Mouse (Mus musculus): ENCODE measurements around the gene Rps5. TPM values are rescaled to one million over a fixed set of nuclear protein-coding genes. Genes with fewer than 3 reads are reported as not detected.
"Not testable (repeated sequence)": the region's sequence is repeated elsewhere in the genome, so short reads cannot be mapped to it uniquely, and the experiment has no call there.

Gene Rps5
- total RNA-seq, 2 experiments from 2014 or later, result 1,018 to 1,027 TPM

- DNase-seq, result peak; percentile 58
These were observed 5.9 kb downstream of the Rps5 start for GRCm38 (mm10) chr7:12927693-12928589.

GRCm38 (mm10) chr7:12933615-12934140 is 11.6 kb downstream of the Rps5 start:
- DNase-seq, result no peak

GRCm38 (mm10) chr7:12934808-12935207 is 12.7 kb downstream of the Rps5 start:
- no peak for DNase-seq

GRCm38 (mm10) chr7:12937254-12937803 is 15.2 kb downstream of the Rps5 start:
- not testable (repeated sequence) for DNase-seq

DNA sequence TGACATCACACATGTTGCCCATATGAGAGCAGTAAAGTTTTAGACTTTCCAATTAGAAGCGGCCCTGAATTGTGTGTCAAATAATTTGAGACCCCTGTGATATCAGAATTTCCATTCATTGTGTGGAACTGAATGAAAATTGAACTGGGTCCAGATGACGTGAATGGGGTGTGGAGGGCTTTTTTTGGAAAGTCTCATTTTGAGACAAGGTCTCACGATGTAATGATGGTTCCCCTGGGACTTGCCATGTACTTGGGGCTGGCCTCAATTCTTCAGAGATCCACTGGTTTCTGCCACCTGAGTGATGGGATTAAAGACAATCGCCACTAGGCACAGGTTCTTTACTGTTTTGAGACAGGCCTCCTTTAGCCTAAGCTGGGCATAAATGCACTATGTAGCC is 18.5 kb downstream of the Rps5 start:
- no peak for DNase-seq

- DNase-seq, result no peak
These were observed 21.4 kb downstream of the Rps5 start for GRCm38 (mm10) chr7:12943488-12943887.

DNA sequence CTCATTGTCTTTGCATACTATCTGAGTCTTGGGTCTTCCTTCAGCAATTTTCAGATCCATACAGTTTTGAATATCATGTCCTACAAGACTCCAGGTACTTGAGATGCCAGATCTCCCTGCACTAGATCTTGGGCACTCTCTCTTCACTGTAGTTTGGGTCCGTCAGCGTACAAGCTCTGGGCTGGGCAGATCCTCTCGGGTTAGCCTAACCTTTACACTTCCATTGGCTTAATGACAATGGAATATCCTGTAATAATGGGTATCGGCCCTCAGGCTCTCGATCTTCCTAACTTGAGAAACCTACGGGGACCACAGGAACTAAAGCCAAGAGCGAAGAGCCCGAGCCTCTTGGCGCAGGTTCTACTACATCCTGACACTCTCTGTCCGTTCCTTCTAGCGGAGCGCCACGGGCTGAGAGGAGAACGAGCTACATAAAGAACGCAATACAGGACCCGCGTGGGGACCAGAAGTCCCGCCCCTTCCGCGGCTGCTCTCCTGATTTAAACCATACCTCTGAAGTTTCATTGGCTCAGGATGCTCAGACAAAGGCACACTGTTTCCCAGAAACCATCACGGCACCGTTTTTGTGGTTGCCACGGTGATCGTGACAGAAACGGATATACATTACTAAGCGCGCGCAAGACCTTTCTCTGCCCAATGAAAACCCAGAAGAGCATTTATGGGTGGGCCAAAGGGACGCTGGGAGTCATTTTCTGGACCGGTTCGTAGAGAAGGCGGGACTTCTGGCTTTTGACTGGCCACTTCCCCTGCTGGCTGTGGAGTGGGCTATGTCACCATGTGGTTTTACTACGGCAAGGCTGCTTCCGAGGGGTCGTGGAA is 27.2 kb downstream of the Rps5 start:
- peak; percentile 93 for DNase-seq

DNA sequence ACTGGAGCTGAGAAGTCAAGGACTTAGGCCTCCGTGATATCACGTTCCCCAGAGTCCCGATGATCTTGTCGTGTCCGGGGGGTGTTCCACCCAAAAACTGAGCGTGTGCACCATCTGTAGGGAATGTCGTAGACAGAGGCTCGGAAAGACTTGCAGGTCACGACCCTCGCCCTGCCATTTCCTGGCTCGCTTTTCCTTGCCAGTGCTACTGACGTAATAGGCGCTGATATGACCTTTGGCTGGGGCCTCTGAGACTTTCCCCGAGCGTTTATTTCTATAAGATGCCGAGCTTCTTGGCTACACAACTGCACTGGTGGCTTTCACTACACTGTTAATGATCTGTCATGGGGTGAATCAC is 27.8 kb downstream of the Rps5 start:
- no peak for DNase-seq

DNA sequence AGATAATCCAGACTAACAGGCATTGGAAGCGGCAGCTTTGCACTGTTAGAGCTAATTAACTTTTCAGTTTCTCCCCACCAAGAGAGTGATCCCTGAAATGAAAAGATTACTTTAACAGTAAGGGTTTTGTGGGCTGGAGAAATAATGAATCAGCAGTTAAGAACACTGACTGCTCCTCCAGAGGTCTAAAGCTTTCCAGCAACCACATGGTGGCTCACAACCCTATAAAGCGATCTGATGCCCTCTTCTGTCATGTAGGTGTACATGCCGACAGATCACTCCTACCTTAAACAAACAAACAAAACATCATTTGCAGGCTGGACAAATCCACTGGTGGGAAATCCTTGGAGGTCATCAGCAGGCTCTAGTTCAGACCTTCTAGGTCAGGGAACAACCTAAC is 32.8 kb downstream of the Rps5 start:
- DNase-seq, result no peak

- no peak for DNase-seq
These were observed 35.4 kb downstream of the Rps5 start for GRCm38 (mm10) chr7:12957511-12957910.

DNA sequence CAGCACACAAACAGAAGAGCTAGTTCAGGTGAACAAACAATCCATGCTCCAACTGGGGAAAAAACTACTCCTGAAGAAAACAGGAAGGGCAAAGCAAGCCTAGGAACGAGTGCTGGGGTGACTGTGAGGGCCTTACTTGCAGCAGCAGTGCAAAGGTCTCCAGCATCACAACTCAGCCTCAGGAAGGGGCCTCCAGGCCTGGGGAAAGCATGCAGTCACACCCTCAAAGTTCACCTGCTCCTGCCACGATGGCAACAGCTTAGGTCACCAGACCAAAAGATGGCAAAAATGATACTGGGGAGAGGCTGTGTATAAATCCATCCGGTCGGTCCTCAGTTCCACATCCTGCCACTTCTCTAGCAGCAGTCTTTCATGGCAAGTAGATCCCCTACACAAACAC is 36.9 kb downstream of the Rps5 start:
- no peak for DNase-seq

- DNase-seq, result no peak
These were observed 37.6 kb downstream of the Rps5 start for GRCm38 (mm10) chr7:12959718-12960117.

- peak; percentile 58 for DNase-seq
These were observed 39.5 kb downstream of the Rps5 start for GRCm38 (mm10) chr7:12961511-12962141.

- DNase-seq, result peak; percentile 94
These were observed 43.6 kb downstream of the Rps5 start, which contains the start of gene Zfp324 for GRCm38 (mm10) chr7:12965678-12966091. Zfp324 (plus strand) TSS chr7:12965838.

DNA sequence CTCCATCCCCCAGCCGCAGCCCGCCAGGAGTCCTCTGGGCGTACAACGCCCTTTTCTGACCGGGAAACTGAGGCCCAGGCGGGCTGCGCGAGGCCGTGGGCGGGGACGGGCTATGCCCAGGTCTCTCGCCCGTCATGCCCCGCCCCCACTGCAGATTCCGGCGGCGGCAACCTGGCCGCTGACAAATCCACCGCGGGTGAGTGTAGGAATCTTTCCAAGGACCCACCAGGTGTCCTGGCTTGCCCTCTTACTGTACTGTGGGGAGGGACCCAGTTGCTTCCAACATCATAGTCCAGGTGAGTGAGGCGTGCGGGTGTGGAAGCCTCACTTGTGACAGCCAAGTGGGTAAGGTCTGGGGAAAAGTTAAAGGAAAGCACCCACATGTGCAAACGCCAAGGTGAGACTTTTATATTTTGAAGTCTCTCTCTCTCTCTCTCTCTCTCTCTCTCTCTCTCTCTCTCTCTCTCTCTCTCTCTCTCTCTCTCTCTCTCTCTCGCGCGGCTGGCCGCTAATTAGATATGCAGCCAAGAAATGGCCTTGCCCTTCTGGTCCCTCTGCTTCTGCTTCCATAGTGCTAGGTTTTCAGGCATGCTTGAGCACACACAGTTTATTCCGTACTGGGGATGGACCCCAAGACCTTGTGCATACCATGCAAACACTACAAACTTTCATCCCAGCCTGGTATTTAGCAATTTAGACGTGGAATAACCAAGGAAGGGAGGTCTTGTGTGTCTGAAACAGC is 44.2 kb downstream of the Rps5 start:
- peak; percentile 79 for DNase-seq

DNA sequence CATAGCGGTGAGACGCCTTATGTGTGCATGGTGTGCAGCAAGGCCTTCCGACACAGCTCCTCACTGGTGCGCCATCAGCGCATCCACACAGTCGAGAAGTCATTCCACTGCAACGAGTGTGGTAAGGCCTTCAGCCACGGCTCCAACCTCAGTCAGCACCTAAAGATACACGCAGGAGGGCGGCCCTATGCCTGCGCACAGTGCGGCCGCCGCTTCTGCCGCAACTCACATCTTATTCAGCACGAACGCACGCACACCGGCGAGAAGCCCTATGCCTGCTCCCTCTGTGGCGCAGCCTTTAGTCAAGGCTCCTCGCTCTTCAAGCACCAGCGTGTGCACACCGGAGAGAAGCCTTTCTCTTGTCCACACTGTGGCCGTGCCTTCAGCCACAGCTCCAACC is 48.8 kb downstream of the Rps5 start:
- DNase-seq, result no peak

Other genes with a start within 250 kb of the Rps5 start
- under 1 TPM in 1 of 2 experiments, not detected in 1; 0.15 TPM for gene Vmn2r55, start 237.3 kb upstream of the Rps5 start, total RNA-seq (2021)
- gene Vmn2r56, start 187.3 kb upstream of the Rps5 start, total RNA-seq (2021), result not detected
- 1 to 10 TPM; 2.5 to 5.0 TPM for gene Zscan18, start 118.7 kb upstream of the Rps5 start, total RNA-seq (2021)
- 10 to 100 TPM in 1 of 2 experiments, 1 to 10 TPM in 1; 7.8 to 14.0 TPM for gene Zfp329, start 103.4 kb upstream of the Rps5 start, total RNA-seq (2021)
- 10 to 100 TPM; 22.4 to 25.6 TPM for gene Zfp110, start 87.5 kb upstream of the Rps5 start, total RNA-seq (2021)
- 1 to 10 TPM; 3.4 to 4.2 TPM for gene Zfp128, start 41.1 kb upstream of the Rps5 start, total RNA-seq (2021)
- gene Zscan22, start 24.5 kb upstream of the Rps5 start, total RNA-seq (2021), result 10 to 100 TPM in 1 of 2 experiments, 1 to 10 TPM in 1; 9.7 to 10.2 TPM
- under 1 TPM; 0.36 to 0.54 TPM for gene Rnf225, start 5.1 kb downstream of the Rps5 start, total RNA-seq (2021)
- gene Zfp324, start 43.5 kb downstream of the Rps5 start, total RNA-seq (2021), result 10 to 100 TPM in 1 of 2 experiments, 1 to 10 TPM in 1; 7.3 to 10.6 TPM
- gene Zfp446, start 55.6 kb downstream of the Rps5 start, total RNA-seq (2021), result 1 to 10 TPM; 5.4 to 5.9 TPM
- gene Slc27a5, start 75.9 kb downstream of the Rps5 start, total RNA-seq (2021), result 10 to 100 TPM; 24.2 to 50.8 TPM
- 100 to 1,000 TPM; 218 to 247 TPM for gene Trim28, start 76.8 kb downstream of the Rps5 start, total RNA-seq (2021)
- 10 to 100 TPM; 11.3 to 13.6 TPM for gene Zbtb45, start 87.7 kb downstream of the Rps5 start, total RNA-seq (2021)
- 100 to 1,000 TPM; 165 to 169 TPM for gene Chmp2a, start 112.5 kb downstream of the Rps5 start, total RNA-seq (2021)
- 100 to 1,000 TPM; 175 to 186 TPM for gene Ube2m, start 116.0 kb downstream of the Rps5 start, total RNA-seq (2021)
- 1 to 10 TPM; 2.1 to 4.9 TPM for gene Mzf1, start 132.5 kb downstream of the Rps5 start, total RNA-seq (2021)
- gene Vmn1r85, start 172.9 kb downstream of the Rps5 start, total RNA-seq (2021), result not detected
- gene Vmn1r86, start 197.6 kb downstream of the Rps5 start, total RNA-seq (2021), result not detected
- not detected for gene Vmn1r87, start 217.9 kb downstream of the Rps5 start, total RNA-seq (2021)
- gene Vmn1r88, start 237.3 kb downstream of the Rps5 start, total RNA-seq (2021), result under 1 TPM; 0.09 TPM